Mouse (Mus musculus) large intestine, adult 2 months (tissue): ENCODE measurements around the gene Cdan1. TPM values are rescaled to one million over a fixed set of nuclear protein-coding genes. Genes with fewer than 3 reads are reported as not detected.
"Not testable (repeated sequence)": the region's sequence is repeated elsewhere in the genome, so short reads cannot be mapped to it uniquely, and the experiment has no call there.

ENCODE experiments used
- DNase-seq: peaks from one replicate; pipeline ENCODE4 v3.0.0-alpha.2; 2012; ENCODE audit warnings: low read depth, low spot score
- WGBS: fragments of 180-500 bp; shearing (Covaris S2); methylation state at CpG from one replicate; pipeline ENCODE4 v1.1.7; 2018; 5-methylcytosine and 5-hydroxymethylcytosine counted together
- polyA plus RNA-seq: library from polyadenylated mRNA; depleted of rRNA; stranded (reverse); fragments of >200 nt; gene quantifications from 2 replicates; pipeline ENCODE4 v1.2.3, GENCODE M21; 2012; rRNA removed

Cdan1 gene
- polyA plus RNA-seq, 1 experiment = 9.2 TPM

GRCm38 (mm10) chr2:120681151-120681550 lies 168.8 kb downstream of the Cdan1 start:
- WGBS = 82% methylated on average over 7 of the region's 7 CpGs
- not testable (repeated sequence) for DNase-seq

DNA sequence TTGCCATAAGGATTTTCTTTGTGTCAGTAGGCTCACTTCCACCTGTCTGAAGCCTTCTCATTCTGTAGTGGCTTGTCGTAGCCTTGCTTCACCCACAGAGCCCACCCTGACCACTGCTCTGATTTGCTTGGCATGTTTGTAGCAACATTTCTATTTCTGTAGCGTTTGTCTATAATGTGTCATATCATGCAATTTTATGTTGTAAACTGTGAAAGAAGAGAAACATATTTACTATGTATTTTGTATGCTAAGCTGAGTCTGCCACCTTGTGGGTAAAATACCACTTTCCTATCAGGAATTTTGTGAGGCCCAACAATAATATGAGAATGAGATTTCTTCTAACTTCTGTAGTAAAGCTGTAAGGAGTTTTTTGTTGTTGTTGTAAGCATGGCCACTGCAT lies 179.7 kb downstream of the Cdan1 start:
- WGBS = 56% methylated on average over 2 of the region's 2 CpGs
- no peak for DNase-seq

- WGBS = 77% methylated on average over 2 of the region's 2 CpGs
These were observed 182.5 kb downstream of the Cdan1 start for GRCm38 (mm10) chr2:120667446-120667845.

More at GRCm38 (mm10) chr2:120667446-120667845, 182.5 kb downstream of the Cdan1 start:
- no peak for DNase-seq

Other genes starting within 250 kb of the Cdan1 start
- 2.8 and 4.3 TPM in 2 replicates for gene Haus2, start 240.7 kb downstream of the Cdan1 start, polyA plus RNA-seq
- 8.8 and 13.8 TPM in 2 replicates for gene Lrrc57, start 240.6 kb downstream of the Cdan1 start, polyA plus RNA-seq
- 1.9 and 3.8 TPM in 2 replicates for gene Stard9, start 221.0 kb downstream of the Cdan1 start, polyA plus RNA-seq
- 0.58 and 1.3 TPM in 2 replicates for gene Ttbk2, start 476 bp upstream of the Cdan1 start, polyA plus RNA-seq
- 5.7 and 12.2 TPM in 2 replicates for gene Ubr1, start 120.6 kb upstream of the Cdan1 start, polyA plus RNA-seq
- 6.3 and 6.9 TPM in 2 replicates for gene Tmem62, start 126.9 kb upstream of the Cdan1 start, polyA plus RNA-seq
- gene Ccndbp1, start 158.3 kb upstream of the Cdan1 start, polyA plus RNA-seq = 24.1 and 26.4 TPM in 2 replicates
- gene Epb42, start 186.9 kb upstream of the Cdan1 start, polyA plus RNA-seq = 1.2 and 1.5 TPM in 2 replicates
- 0.55 and 0.64 TPM in 2 replicates for gene Tgm5, start 235.7 kb upstream of the Cdan1 start, polyA plus RNA-seq